Mouse (Mus musculus) liver, adult 2 months (tissue): ENCODE results near the gene Esd.

Experiments used
- CTCF ChIP-seq: fragments of 200-500 bp; IDR thresholded peaks from 2 replicates; pipeline ENCODE4 v1.5.1; 2011; ENCODE audit warnings: low read depth, low read length, control low read depth
- POLR2A ChIP-seq: fragments of 200-500 bp; IDR thresholded peaks from 2 replicates; pipeline ENCODE4 v1.6.1; 2011; ENCODE audit warnings: low read length, control low read depth; ENCODE audit not compliant: insufficient read depth; ENCODE audit errors: extremely low read depth

- peak; percentile 28; the same call in 1 of the 2 replicates for TF ChIP-seq CTCF
- TF ChIP-seq POLR2A = no peak
Measured at GRCm38 (mm10) chr14:74788766-74789165, 56.7 kb downstream of the Esd start.
